Mouse (Mus musculus): ENCODE measurements around the gene Plekha6. TPM values are rescaled to one million over a fixed set of nuclear protein-coding genes. Genes with fewer than 3 reads are reported as not detected.

Plekha6 gene
- polyA plus RNA-seq, 1 experiment: 0.57 TPM

- Histone ChIP-seq H3K4me1 (peaks cover 15% of the 10 kb centered on the region), H3K4me3 (replicated peaks) (no peak overlapping the region), H3K27me3 (replicated peaks) (peaks cover 62% of the 10 kb centered on the region), H3K9me3 (peaks cover 2% of the 10 kb centered on the region; the same call in 1 of the 2 replicates), H3K36me3 (replicated peaks; ENCODE audit: low read length) (no peaks in the 10 kb centered on the region)
- TF ChIP-seq FLI1 (IDR thresholded peaks at IDR 0.05; ENCODE audit: low read length) (no peak), GATA1 (IDR thresholded peaks at IDR 0.05; ENCODE audit: borderline replicate concordance, low read length) (no peak)
Measured at GRCm38 (mm10) chr1:133247189-133247588, 83.2 kb downstream of the Plekha6 start.

DNA sequence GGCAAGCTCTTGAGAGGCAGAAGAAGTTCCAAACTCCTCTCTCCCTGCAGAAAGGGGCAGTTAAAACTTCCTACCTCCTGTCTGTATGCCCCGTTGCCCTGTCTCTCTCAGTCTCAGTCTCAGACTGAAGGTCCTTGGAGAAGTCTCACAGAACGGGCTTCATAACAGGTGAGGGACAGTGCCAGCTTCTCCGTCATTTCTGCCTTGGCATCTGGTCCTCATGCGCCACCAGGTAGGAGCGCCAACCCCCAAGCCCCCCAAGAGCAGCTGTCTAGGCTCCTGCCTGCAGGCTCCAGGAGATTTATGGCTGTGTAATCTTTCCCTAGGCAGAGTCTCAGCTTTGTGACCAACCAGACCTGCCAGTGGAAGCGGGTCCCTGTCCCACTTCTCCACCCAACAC lies 86.8 kb downstream of the Plekha6 start:
- Histone ChIP-seq H3K9me3 (no peaks in the 10 kb centered on the region), H3K36me3 (replicated peaks; ENCODE audit: low read length) (no peaks in the 10 kb centered on the region), H3K27me3 (replicated peaks) (peaks cover 71% of the 10 kb centered on the region), H3K4me3 (replicated peaks) (no peak overlapping the region), H3K4me1 (peaks cover 9% of the 10 kb centered on the region)
- no peak for TF ChIP-seq GATA1 (IDR thresholded peaks at IDR 0.05; ENCODE audit: borderline replicate concordance, low read length)
- TF ChIP-seq FLI1 (IDR thresholded peaks at IDR 0.05; ENCODE audit: low read length): no peak

GRCm38 (mm10) chr1:133251625-133252034 lies 87.6 kb downstream of the Plekha6 start:
- H3K4me3 ChIP-seq (replicated peaks): no peak overlapping the region
- H3K36me3 ChIP-seq (replicated peaks; ENCODE audit: low read length): no peaks in the 10 kb centered on the region
- peaks cover 72% of the 10 kb centered on the region for H3K27me3 ChIP-seq (replicated peaks)
- no peaks in the 10 kb centered on the region for H3K9me3 ChIP-seq
- peaks cover 9% of the 10 kb centered on the region for H3K4me1 ChIP-seq
- TF ChIP-seq FLI1 (IDR thresholded peaks at IDR 0.05; ENCODE audit: low read length): no peak
- no peak for TF ChIP-seq GATA1 (IDR thresholded peaks at IDR 0.05; ENCODE audit: borderline replicate concordance, low read length)

DNA sequence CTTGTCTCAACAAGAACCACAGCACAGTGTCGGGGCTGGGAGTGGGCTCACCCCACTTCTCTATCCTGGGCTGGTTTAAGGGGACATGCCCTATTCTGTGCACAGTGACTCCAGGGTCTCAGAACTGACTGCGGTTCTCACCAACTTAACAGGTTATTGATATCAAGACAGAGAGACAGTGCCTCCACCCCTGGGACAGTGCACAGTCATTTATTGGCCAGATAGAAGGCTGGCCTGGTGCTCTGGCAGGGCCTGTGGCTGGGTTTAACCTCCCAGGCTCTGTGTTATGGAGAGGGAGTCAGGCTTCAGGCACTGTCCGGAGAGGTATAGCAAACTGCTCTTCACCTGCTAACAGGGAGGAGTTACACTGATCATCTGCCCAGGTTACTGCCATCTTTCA lies 88.2 kb downstream of the Plekha6 start:
- Histone ChIP-seq H3K4me3 (replicated peaks) (no peak overlapping the region), H3K4me1 (peaks cover 9% of the 10 kb centered on the region), H3K36me3 (replicated peaks; ENCODE audit: low read length) (no peaks in the 10 kb centered on the region), H3K27me3 (replicated peaks) (peaks cover 72% of the 10 kb centered on the region), H3K9me3 (no peaks in the 10 kb centered on the region)
- TF ChIP-seq FLI1 (IDR thresholded peaks at IDR 0.05; ENCODE audit: low read length): no peak
- TF ChIP-seq GATA1 (IDR thresholded peaks at IDR 0.05; ENCODE audit: borderline replicate concordance, low read length): no peak

GRCm38 (mm10) chr1:133252801-133253531 lies 89.0 kb downstream of the Plekha6 start:
- Histone ChIP-seq H3K9me3 (no peaks in the 10 kb centered on the region), H3K27me3 (replicated peaks) (peaks cover 72% of the 10 kb centered on the region), H3K4me3 (replicated peaks) (no peak overlapping the region), H3K4me1 (peaks cover 9% of the 10 kb centered on the region), H3K36me3 (replicated peaks; ENCODE audit: low read length) (no peaks in the 10 kb centered on the region)
- no peak for TF ChIP-seq GATA1 (IDR thresholded peaks at IDR 0.05; ENCODE audit: borderline replicate concordance, low read length)
- TF ChIP-seq FLI1 (IDR thresholded peaks at IDR 0.05; ENCODE audit: low read length): no peak

- TF ChIP-seq GATA1 (IDR thresholded peaks at IDR 0.05; ENCODE audit: borderline replicate concordance, low read length) (no peak), FLI1 (IDR thresholded peaks at IDR 0.05; ENCODE audit: low read length) (no peak)
- no peaks in the 10 kb centered on the region for H3K36me3 ChIP-seq (replicated peaks; ENCODE audit: low read length)
- H3K4me1 ChIP-seq: peaks cover 9% of the 10 kb centered on the region
Measured at GRCm38 (mm10) chr1:133253532-133253866, 89.5 kb downstream of the Plekha6 start.

GRCm38 (mm10) chr1:133254226-133254625 lies 90.2 kb downstream of the Plekha6 start:
- no peaks in the 10 kb centered on the region for H3K36me3 ChIP-seq (replicated peaks; ENCODE audit: low read length)
- H3K4me3 ChIP-seq (replicated peaks): no peak overlapping the region
- H3K9me3 ChIP-seq: no peaks in the 10 kb centered on the region
- peaks cover 9% of the 10 kb centered on the region for H3K4me1 ChIP-seq
- H3K27me3 ChIP-seq (replicated peaks): peaks cover 82% of the 10 kb centered on the region
- TF ChIP-seq GATA1 (IDR thresholded peaks at IDR 0.05; ENCODE audit: borderline replicate concordance, low read length): no peak
- no peak for TF ChIP-seq FLI1 (IDR thresholded peaks at IDR 0.05; ENCODE audit: low read length)

More at GRCm38 (mm10) chr1:133253532-133253866, 89.5 kb downstream of the Plekha6 start:
- Histone ChIP-seq H3K9me3 (no peaks in the 10 kb centered on the region), H3K4me3 (replicated peaks) (no peak overlapping the region), H3K27me3 (replicated peaks) (peaks cover 76% of the 10 kb centered on the region)

GRCm38 (mm10) chr1:133254856-133255764 lies 91.1 kb downstream of the Plekha6 start:
- no peak overlapping the region for H3K4me3 ChIP-seq (replicated peaks)
- no peaks in the 10 kb centered on the region for H3K9me3 ChIP-seq
- H3K36me3 ChIP-seq (replicated peaks; ENCODE audit: low read length): no peaks in the 10 kb centered on the region
- H3K27me3 ChIP-seq (replicated peaks): peaks cover 91% of the 10 kb centered on the region
- H3K4me1 ChIP-seq: peaks cover 9% of the 10 kb centered on the region
- TF ChIP-seq FLI1 (IDR thresholded peaks at IDR 0.05; ENCODE audit: low read length) (no peak), GATA1 (IDR thresholded peaks at IDR 0.05; ENCODE audit: borderline replicate concordance, low read length) (no peak)

- H3K9me3 ChIP-seq: no peaks in the 10 kb centered on the region
- TF ChIP-seq FLI1 (IDR thresholded peaks at IDR 0.05; ENCODE audit: low read length) (no peak), GATA1 (IDR thresholded peaks at IDR 0.05; ENCODE audit: borderline replicate concordance, low read length) (no peak)
- H3K36me3 ChIP-seq (replicated peaks; ENCODE audit: low read length): no peaks in the 10 kb centered on the region
- peaks cover 93% of the 10 kb centered on the region for H3K27me3 ChIP-seq (replicated peaks)
- H3K4me3 ChIP-seq (replicated peaks): no peak overlapping the region
- H3K4me1 ChIP-seq: peaks cover 9% of the 10 kb centered on the region
Measured at GRCm38 (mm10) chr1:133255776-133256175, 91.8 kb downstream of the Plekha6 start.

GRCm38 (mm10) chr1:133256347-133256746 lies 92.3 kb downstream of the Plekha6 start:
- Histone ChIP-seq H3K9me3 (no peaks in the 10 kb centered on the region), H3K4me3 (replicated peaks) (no peak overlapping the region), H3K4me1 (peaks cover 9% of the 10 kb centered on the region), H3K36me3 (replicated peaks; ENCODE audit: low read length) (no peaks in the 10 kb centered on the region), H3K27me3 (replicated peaks) (peaks cover 91% of the 10 kb centered on the region)
- TF ChIP-seq GATA1 (IDR thresholded peaks at IDR 0.05; ENCODE audit: borderline replicate concordance, low read length) (no peak), FLI1 (IDR thresholded peaks at IDR 0.05; ENCODE audit: low read length) (no peak)
